Mouse (Mus musculus): Measurements from ENCODE around the gene Sars2. TPM values are rescaled to one million over a fixed set of nuclear protein-coding genes. Genes with fewer than 3 reads are reported as not detected.

Sars2 gene
- polyA plus RNA-seq, 1 experiment from 2014 or later, result 20.4 TPM

GRCm38 (mm10) chr7:28785161-28785560 is 43.4 kb downstream of the Sars2 start:
- no peak overlapping the region for H3K27ac ChIP-seq
- no peaks in the 10 kb centered on the region for H3K27me3 ChIP-seq (replicated peaks)
- H3K4me3 ChIP-seq, result no peak overlapping the region
- no peaks in the 10 kb centered on the region for H3K9me3 ChIP-seq (replicated peaks)
- ATAC-seq, result no peak
- peaks cover 27% of the 10 kb centered on the region for H3K4me1 ChIP-seq
- WGBS (ENCODE audit: insufficient replicate concordance), result 74% methylated on average over 5 of the region's 5 CpGs
- H3K36me3 ChIP-seq, result peaks cover 36% of the 10 kb centered on the region
- no peak overlapping the region for H3K9ac ChIP-seq
- no peak overlapping the region for H3K4me2 ChIP-seq

- Histone ChIP-seq H3K27me3 (replicated peaks) (no peaks in the 10 kb centered on the region), H3K9ac (no peak overlapping the region), H3K27ac (no peak overlapping the region), H3K4me1 (peaks cover 27% of the 10 kb centered on the region), H3K4me2 (no peak overlapping the region), H3K4me3 (no peak overlapping the region), H3K9me3 (replicated peaks) (no peaks in the 10 kb centered on the region), H3K36me3 (peaks cover 33% of the 10 kb centered on the region)
- WGBS (ENCODE audit: insufficient replicate concordance), result 90% methylated on average over 9 of the region's 9 CpGs
- no peak for ATAC-seq
These were observed 46.1 kb downstream of the Sars2 start for GRCm38 (mm10) chr7:28787884-28788283.

- 41% methylated on average over 5 of the region's 5 CpGs for WGBS (ENCODE audit: insufficient replicate concordance)
- Histone ChIP-seq H3K36me3 (peaks cover 27% of the 10 kb centered on the region), H3K4me3 (no peak within 1 kb of the TSS), H3K9ac (0 out of 2 replicates have a peak within 1 kb of the TSS, but pooled peaks have one; percentile 1), H3K4me2 (no peak within 1 kb of the TSS), H3K27me3 (replicated peaks) (no peaks in the 10 kb centered on the region), H3K9me3 (replicated peaks) (no peaks in the 10 kb centered on the region), H3K27ac (no peak within 1 kb of the TSS), H3K4me1 (peaks cover 27% of the 10 kb centered on the region)
- ATAC-seq, result no peak
These were observed 46.8 kb downstream of the Sars2 start, which contains the start of gene Rinl for GRCm38 (mm10) chr7:28788307-28789195. Rinl (plus strand) TSS chr7:28788969.

- ATAC-seq, result no peak
- Histone ChIP-seq H3K4me1 (peaks cover 27% of the 10 kb centered on the region), H3K9ac (0 out of 2 replicates have a peak overlapping the region, but pooled peaks have one; percentile 1), H3K27me3 (replicated peaks) (no peaks in the 10 kb centered on the region), H3K27ac (no peak overlapping the region), H3K36me3 (peaks cover 22% of the 10 kb centered on the region; the same call in 1 of the 2 replicates), H3K4me2 (no peak overlapping the region), H3K4me3 (no peak overlapping the region), H3K9me3 (replicated peaks) (no peaks in the 10 kb centered on the region)
- WGBS (ENCODE audit: insufficient replicate concordance), result 74% methylated on average over 3 of the region's 3 CpGs
These were observed 47.4 kb downstream of the Sars2 start for GRCm38 (mm10) chr7:28789235-28789634.

DNA sequence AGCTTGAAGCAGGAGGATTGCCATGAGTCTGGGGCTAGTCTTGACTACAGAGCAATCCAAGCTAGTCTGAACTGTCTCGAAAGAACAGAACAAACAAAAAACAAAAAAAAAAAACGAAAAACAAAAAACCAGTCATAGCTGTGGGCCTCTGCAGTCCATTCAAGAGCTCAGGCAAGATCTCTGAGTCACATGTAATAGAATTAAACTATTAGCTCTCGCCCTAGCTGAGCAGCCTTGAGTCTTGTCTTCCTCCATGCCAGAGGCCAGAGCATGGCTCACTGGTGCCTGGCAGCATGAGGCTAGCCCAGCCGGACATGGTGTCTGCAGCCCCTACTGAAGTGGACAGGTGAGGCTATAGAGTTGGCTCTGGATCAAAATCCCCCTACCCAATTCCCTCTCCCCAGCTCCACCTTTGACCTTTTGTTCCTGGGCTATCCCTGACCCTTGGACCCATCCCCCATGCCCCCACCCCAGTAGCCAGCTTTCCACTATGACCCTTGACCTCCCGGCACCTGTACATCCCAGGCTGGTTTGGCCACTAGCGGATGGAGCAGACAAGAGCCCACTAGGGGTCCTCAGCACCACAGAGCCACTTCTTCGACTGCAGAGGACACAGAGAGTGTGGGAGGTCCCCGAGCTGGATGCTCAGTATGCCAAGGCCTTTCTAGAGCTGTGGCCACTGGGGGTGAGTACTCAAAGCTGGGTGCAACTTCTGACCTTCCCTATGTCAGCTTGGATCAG is 48.4 kb downstream of the Sars2 start:
- H3K4me3 ChIP-seq, result no peak overlapping the region
- WGBS (ENCODE audit: insufficient replicate concordance), result 56% methylated on average over 8 of the region's 8 CpGs
- H3K9me3 ChIP-seq (replicated peaks), result no peaks in the 10 kb centered on the region
- no peak overlapping the region for H3K27ac ChIP-seq
- H3K27me3 ChIP-seq (replicated peaks), result no peaks in the 10 kb centered on the region; the same call in 1 of the 2 replicates
- 0 out of 2 replicates have a peak, but pooled peaks have one; percentile 27 for ATAC-seq
- H3K4me1 ChIP-seq, result peaks cover 28% of the 10 kb centered on the region
- H3K9ac ChIP-seq, result no peak overlapping the region
- no peak overlapping the region for H3K4me2 ChIP-seq
- peaks cover 18% of the 10 kb centered on the region; the same call in 1 of the 2 replicates for H3K36me3 ChIP-seq

DNA sequence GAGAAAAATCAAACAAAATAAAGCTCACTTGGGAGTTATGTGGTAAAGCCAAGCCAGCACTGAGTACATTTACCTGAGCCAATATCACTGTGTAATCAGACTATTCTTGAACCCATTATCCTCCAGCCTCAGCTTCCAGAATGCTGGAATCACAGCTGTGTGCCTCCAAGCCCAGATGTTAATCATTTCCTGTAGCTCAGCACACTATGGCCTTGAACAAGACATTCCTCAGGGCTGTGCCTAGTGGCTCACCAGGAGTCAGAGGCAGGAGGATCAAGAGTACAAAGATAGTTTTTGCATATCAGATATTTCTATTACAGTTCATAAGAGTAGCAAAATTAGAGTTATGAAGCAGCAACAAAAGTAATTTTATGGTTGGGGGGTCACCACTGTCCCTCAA is 49.9 kb downstream of the Sars2 start:
- Histone ChIP-seq H3K4me2 (no peak overlapping the region), H3K9me3 (replicated peaks) (no peaks in the 10 kb centered on the region), H3K9ac (no peak overlapping the region), H3K36me3 (0 out of 2 replicates have a peak, but pooled peaks cover 7% of the 10 kb centered on the region), H3K27ac (no peak overlapping the region), H3K4me3 (no peak overlapping the region), H3K4me1 (peaks cover 43% of the 10 kb centered on the region), H3K27me3 (replicated peaks) (no peaks in the 10 kb centered on the region; the same call in 1 of the 2 replicates)
- ATAC-seq, result no peak

GRCm38 (mm10) chr7:28792391-28793185 is 50.8 kb downstream of the Sars2 start:
- H3K27ac ChIP-seq, result no peak overlapping the region

DNA sequence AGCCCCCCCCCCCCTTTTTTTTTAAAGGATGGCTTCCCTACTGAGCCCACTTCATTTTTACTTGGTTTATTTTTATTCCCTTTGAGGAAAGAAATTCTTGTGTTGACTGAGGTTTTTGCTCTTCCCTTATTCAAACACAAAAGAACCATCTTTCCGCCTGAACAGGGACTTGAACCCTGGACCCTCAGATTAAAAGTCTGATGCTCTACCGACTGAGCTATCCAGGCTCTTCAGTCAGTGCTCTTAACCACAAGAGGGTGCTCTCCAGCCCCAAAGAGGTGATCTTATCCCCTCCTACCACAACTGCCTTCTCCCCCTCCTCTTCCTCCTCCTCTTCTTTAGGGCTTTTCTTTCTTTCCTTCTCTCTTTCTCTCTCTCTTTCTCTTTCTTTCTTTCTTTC is 52.0 kb downstream of the Sars2 start:
- Histone ChIP-seq H3K4me2 (no peak overlapping the region), H3K9me3 (replicated peaks) (no peaks in the 10 kb centered on the region), H3K9ac (no peak overlapping the region), H3K4me3 (no peak overlapping the region), H3K27me3 (replicated peaks) (no peaks in the 10 kb centered on the region; the same call in 1 of the 2 replicates), H3K36me3 (peaks cover 11% of the 10 kb centered on the region; the same call in 1 of the 2 replicates), H3K4me1 (peaks cover 45% of the 10 kb centered on the region), H3K27ac (no peak overlapping the region)
- WGBS (ENCODE audit: insufficient replicate concordance), result 11% methylated on average over 2 of the region's 2 CpGs
- ATAC-seq, result no peak

More at GRCm38 (mm10) chr7:28792391-28793185, 50.8 kb downstream of the Sars2 start:
- Histone ChIP-seq H3K9me3 (replicated peaks) (no peaks in the 10 kb centered on the region), H3K9ac (no peak overlapping the region), H3K4me1 (peaks cover 52% of the 10 kb centered on the region), H3K36me3 (peaks cover 8% of the 10 kb centered on the region; the same call in 1 of the 2 replicates), H3K4me2 (no peak overlapping the region), H3K27me3 (replicated peaks) (no peaks in the 10 kb centered on the region; the same call in 1 of the 2 replicates), H3K4me3 (no peak overlapping the region)
- WGBS (ENCODE audit: insufficient replicate concordance), result 67% methylated on average over 14 of the region's 14 CpGs
- ATAC-seq, result no peak

GRCm38 (mm10) chr7:28794496-28794895 is 52.7 kb downstream of the Sars2 start:
- Histone ChIP-seq H3K27ac (no peak overlapping the region), H3K4me1 (peaks cover 39% of the 10 kb centered on the region)

DNA sequence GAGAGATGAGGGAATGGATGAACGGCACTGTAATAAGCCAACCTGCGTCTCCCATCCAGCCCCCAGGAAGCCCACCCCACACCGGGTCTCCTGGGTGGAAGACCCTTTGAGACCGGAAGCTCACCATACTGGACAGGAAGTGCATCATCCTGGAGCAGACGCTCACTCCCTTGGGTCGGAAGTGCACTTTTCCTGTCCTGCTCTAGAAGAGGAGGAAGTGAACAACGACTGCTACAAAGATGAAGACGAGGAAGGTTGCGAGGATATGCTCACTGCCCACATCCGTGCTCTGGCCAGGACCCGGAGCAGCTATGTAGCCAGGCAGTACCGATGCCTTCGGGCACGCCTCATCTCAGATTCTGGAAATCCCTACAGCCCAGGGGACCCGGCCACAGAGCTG is 54.0 kb downstream of the Sars2 start:
- ATAC-seq, result no peak
- peak overlapping the region; percentile 76 for H3K9ac ChIP-seq

More at GRCm38 (mm10) chr7:28794496-28794895, 52.7 kb downstream of the Sars2 start:
- no peak for ATAC-seq
- no peaks in the 10 kb centered on the region for H3K9me3 ChIP-seq (replicated peaks)
- H3K4me2 ChIP-seq, result no peak overlapping the region
- 71% methylated on average over 3 of the region's 3 CpGs for WGBS (ENCODE audit: insufficient replicate concordance)
- no peak overlapping the region for H3K4me3 ChIP-seq
- no peak overlapping the region for H3K9ac ChIP-seq
- H3K36me3 ChIP-seq, result peaks cover 15% of the 10 kb centered on the region; the same call in 1 of the 2 replicates
- no peaks in the 10 kb centered on the region; the same call in 1 of the 2 replicates for H3K27me3 ChIP-seq (replicated peaks)

GRCm38 (mm10) chr7:28796562-28796975 is 54.8 kb downstream of the Sars2 start:
- H3K27me3 ChIP-seq (replicated peaks), result no peaks in the 10 kb centered on the region; the same call in 1 of the 2 replicates
- peaks cover 15% of the 10 kb centered on the region; the same call in 1 of the 2 replicates for H3K36me3 ChIP-seq
- H3K4me3 ChIP-seq, result peak overlapping the region; percentile 62
- peak overlapping the region; percentile 76 for H3K9ac ChIP-seq
- ATAC-seq, result peak; percentile 74
- H3K27ac ChIP-seq, result peak overlapping the region; percentile 72
- H3K4me2 ChIP-seq, result peak overlapping the region; percentile 87
- H3K4me1 ChIP-seq, result peaks cover 40% of the 10 kb centered on the region
- 3% methylated on average over 32 of the region's 32 CpGs for WGBS (ENCODE audit: insufficient replicate concordance)
- H3K9me3 ChIP-seq (replicated peaks), result no peaks in the 10 kb centered on the region

More for the DNA sequence above, 54.0 kb downstream of the Sars2 start:
- H3K4me2 ChIP-seq, result peak overlapping the region; percentile 87
- H3K36me3 ChIP-seq, result peaks cover 15% of the 10 kb centered on the region; the same call in 1 of the 2 replicates
- peak overlapping the region; percentile 62 for H3K4me3 ChIP-seq
- no peaks in the 10 kb centered on the region for H3K9me3 ChIP-seq (replicated peaks)
- H3K4me1 ChIP-seq, result peaks cover 35% of the 10 kb centered on the region
- H3K27ac ChIP-seq, result peak overlapping the region; percentile 72
- WGBS (ENCODE audit: insufficient replicate concordance), result 19% methylated on average over 15 of the region's 15 CpGs
- no peaks in the 10 kb centered on the region; the same call in 1 of the 2 replicates for H3K27me3 ChIP-seq (replicated peaks)
